Mouse (Mus musculus): ENCODE results near the gene Gigyf2. TPM values are rescaled to one million over a fixed set of nuclear protein-coding genes. Genes with fewer than 3 reads are reported as not detected.

The Gigyf2 gene
- polyA plus RNA-seq, 1 experiment from 2014 or later = 64.6 TPM

GRCm38 (mm10) chr1:87492285-87492684 is 165.5 kb downstream of the Gigyf2 start:
- Histone ChIP-seq H3K27me3 (replicated peaks; ENCODE audit: control insufficient read depth, insufficient read depth, low read length) (no peaks in the 10 kb centered on the region), H3K4me2 (ENCODE audit: low read length) (no peak overlapping the region), H3K9ac (ENCODE audit: low read depth, low read length) (no peak overlapping the region), H3K4me3 (ENCODE audit: low read length) (no peak overlapping the region), H3K36me3 (ENCODE audit: control insufficient read depth, insufficient read depth, low read length) (no peaks in the 10 kb centered on the region), H3K27ac (ENCODE audit: low read depth, low read length) (no peak overlapping the region), H3K4me1 (ENCODE audit: control insufficient read depth, insufficient read depth, low read depth, low read length) (no peaks in the 10 kb centered on the region), H3K9me3 (ENCODE audit: control insufficient read depth, low read length) (no peaks in the 10 kb centered on the region)
- 87% methylated on average over 3 of the region's 3 CpGs for WGBS
- ATAC-seq = no peak

GRCm38 (mm10) chr1:87493542-87493941 is 166.7 kb downstream of the Gigyf2 start:
- H3K36me3 ChIP-seq (ENCODE audit: control insufficient read depth, insufficient read depth, low read length) = no peaks in the 10 kb centered on the region
- H3K4me1 ChIP-seq (ENCODE audit: control insufficient read depth, insufficient read depth, low read depth, low read length) = no peaks in the 10 kb centered on the region
- ATAC-seq = no peak
- no peaks in the 10 kb centered on the region for H3K9me3 ChIP-seq (ENCODE audit: control insufficient read depth, low read length)
- H3K27ac ChIP-seq (ENCODE audit: low read depth, low read length) = no peak overlapping the region
- no peak overlapping the region for H3K9ac ChIP-seq (ENCODE audit: low read depth, low read length)
- H3K4me3 ChIP-seq (ENCODE audit: low read length) = no peak overlapping the region
- WGBS = 78% methylated on average over 4 of the region's 4 CpGs
- no peaks in the 10 kb centered on the region for H3K27me3 ChIP-seq (replicated peaks; ENCODE audit: control insufficient read depth, insufficient read depth, low read length)
- no peak overlapping the region for H3K4me2 ChIP-seq (ENCODE audit: low read length)

Other genes starting within 250 kb of the Gigyf2 start
- gene Alppl2, start 237.1 kb upstream of the Gigyf2 start, polyA plus RNA-seq (2015; fragmentation: Nextera tagmentation; extraction: Ambion mirVana) = not detected in 2 replicates
- gene Alpi, start 225.4 kb upstream of the Gigyf2 start, polyA plus RNA-seq (2015; fragmentation: Nextera tagmentation; extraction: Ambion mirVana) = not detected in 2 replicates
- 0.09 TPM in 2 replicates for gene Akp3, start 202.0 kb upstream of the Gigyf2 start, polyA plus RNA-seq (2015; fragmentation: Nextera tagmentation; extraction: Ambion mirVana)
- 34.9 and 40.2 TPM in 2 replicates for gene Ecel1, start 170.5 kb upstream of the Gigyf2 start, polyA plus RNA-seq (2015; fragmentation: Nextera tagmentation; extraction: Ambion mirVana)
- gene Prss56, start 143.7 kb upstream of the Gigyf2 start, polyA plus RNA-seq (2015; fragmentation: Nextera tagmentation; extraction: Ambion mirVana) = 2.1 and 2.6 TPM in 2 replicates
- 0.62 TPM in 1 of 2 replicates, not detected in the other for gene Chrnd, start 136.4 kb upstream of the Gigyf2 start, polyA plus RNA-seq (2015; fragmentation: Nextera tagmentation; extraction: Ambion mirVana)
- 0.96 TPM in 1 of 2 replicates, not detected in the other for gene Chrng, start 122.3 kb upstream of the Gigyf2 start, polyA plus RNA-seq (2015; fragmentation: Nextera tagmentation; extraction: Ambion mirVana)
- 79.3 and 88.1 TPM in 2 replicates for gene Eif4e2, start 113.1 kb upstream of the Gigyf2 start, polyA plus RNA-seq (2015; fragmentation: Nextera tagmentation; extraction: Ambion mirVana)
- 2.5 and 2.8 TPM in 2 replicates for gene Efhd1, start 62.6 kb upstream of the Gigyf2 start, polyA plus RNA-seq (2015; fragmentation: Nextera tagmentation; extraction: Ambion mirVana)
- 21.7 and 25.0 TPM in 2 replicates for gene Kcnj13, start 67.7 kb downstream of the Gigyf2 start, polyA plus RNA-seq (2015; fragmentation: Nextera tagmentation; extraction: Ambion mirVana)
- gene Snorc, start 143.3 kb downstream of the Gigyf2 start, polyA plus RNA-seq (2015; fragmentation: Nextera tagmentation; extraction: Ambion mirVana) = 1.2 and 2.3 TPM in 2 replicates
- 0.54 and 0.65 TPM in 2 replicates for gene Neu2, start 182.9 kb downstream of the Gigyf2 start, polyA plus RNA-seq (2015; fragmentation: Nextera tagmentation; extraction: Ambion mirVana)
- 28.9 and 29.9 TPM in 2 replicates for gene Ngef, start 246.9 kb downstream of the Gigyf2 start, polyA plus RNA-seq (2015; fragmentation: Nextera tagmentation; extraction: Ambion mirVana)